Mouse (Mus musculus): Measurements from ENCODE around the gene Fam83g. TPM values are rescaled to one million over a fixed set of nuclear protein-coding genes. Genes with fewer than 3 reads are reported as not detected.

The Fam83g gene
- total and polyA plus RNA-seq, 3 experiments = 0.05 TPM; not detected in 2

- no peaks in the 10 kb centered on the region for H3K36me3 ChIP-seq (replicated peaks)
- H3K4me3 ChIP-seq (ENCODE audit: low read depth, low read length) = no peak within 1 kb of the TSS
- DNase-seq (ENCODE audit: low spot score) (no peak), ATAC-seq (ENCODE audit: extremely low read depth, insufficient number of reproducible peaks, low FRiP score, poor library complexity, severe bottlenecking) (no peak)
- H3K4me1 ChIP-seq (ENCODE audit: insufficient read depth, low read depth, low read length) = no peaks in the 10 kb centered on the region
- TF ChIP-seq TAL1 (conservative IDR thresholded peaks at IDR 0.05; ENCODE audit: low read depth, low read length) (no peak), GATA2 (IDR thresholded peaks at IDR 0.05; ENCODE audit: borderline replicate concordance, low read depth, low read length) (no peak), POLR2AphosphoS5 (IDR thresholded peaks at IDR 0.05; ENCODE audit: insufficient replicate concordance, low read depth, low read length) (no peak), CTCF (IDR thresholded peaks at IDR 0.05; ENCODE audit: low read depth, low read length) (no peak), GATA1 (IDR thresholded peaks at IDR 0.05; ENCODE audit: borderline replicate concordance, low read length) (no peak)
- H3K27me3 ChIP-seq (ENCODE audit: insufficient read depth, low read length) = peaks cover 23% of the 10 kb centered on the region
- H3K9me3 ChIP-seq (replicated peaks) = no peaks in the 10 kb centered on the region
These were observed 36.7 kb downstream of the Fam83g start, which contains the start of gene Slc5a10 for GRCm38 (mm10) chr11:61720636-61721035. Slc5a10 (minus strand) TSS chr11:61720826.

DNA sequence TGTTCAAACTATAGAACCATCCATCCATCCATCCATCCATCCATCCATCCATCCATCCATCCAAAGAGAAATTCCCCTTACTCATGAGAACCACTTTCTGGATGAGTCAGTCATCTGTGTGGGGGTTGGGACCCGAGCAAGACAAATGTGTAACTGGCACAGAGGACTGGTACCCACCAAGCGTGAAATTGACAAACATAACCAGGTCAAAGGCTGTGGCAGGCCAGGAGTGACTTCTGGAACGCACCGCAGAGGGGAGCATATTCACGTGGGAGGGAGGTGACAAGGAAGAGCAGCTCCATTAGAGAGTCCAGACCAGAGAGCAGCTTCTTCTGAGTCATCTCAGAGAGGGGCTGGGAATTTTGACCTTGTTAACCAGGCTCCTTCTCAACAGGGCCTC lies 38.2 kb downstream of the Fam83g start:
- H3K27me3 ChIP-seq (ENCODE audit: insufficient read depth, low read length) = peaks cover 23% of the 10 kb centered on the region
- H3K9me3 ChIP-seq (replicated peaks) = no peaks in the 10 kb centered on the region
- peaks cover 2% of the 10 kb centered on the region for H3K36me3 ChIP-seq (replicated peaks)
- no peak for DNase-seq (ENCODE audit: low spot score)
- H3K4me3 ChIP-seq (ENCODE audit: low read depth, low read length) = no peak overlapping the region
- no peak for TF ChIP-seq GATA2 (IDR thresholded peaks at IDR 0.05; ENCODE audit: borderline replicate concordance, low read depth, low read length)
- TF ChIP-seq CTCF (IDR thresholded peaks at IDR 0.05; ENCODE audit: low read depth, low read length) = no peak
- no peak for TF ChIP-seq TAL1 (conservative IDR thresholded peaks at IDR 0.05; ENCODE audit: low read depth, low read length)
- no peak for TF ChIP-seq GATA1 (IDR thresholded peaks at IDR 0.05; ENCODE audit: borderline replicate concordance, low read length)
- no peak for TF ChIP-seq POLR2AphosphoS5 (IDR thresholded peaks at IDR 0.05; ENCODE audit: insufficient replicate concordance, low read depth, low read length)
- no peaks in the 10 kb centered on the region for H3K4me1 ChIP-seq (ENCODE audit: insufficient read depth, low read depth, low read length)
- ATAC-seq (ENCODE audit: extremely low read depth, insufficient number of reproducible peaks, low FRiP score, poor library complexity, severe bottlenecking) = no peak

DNA sequence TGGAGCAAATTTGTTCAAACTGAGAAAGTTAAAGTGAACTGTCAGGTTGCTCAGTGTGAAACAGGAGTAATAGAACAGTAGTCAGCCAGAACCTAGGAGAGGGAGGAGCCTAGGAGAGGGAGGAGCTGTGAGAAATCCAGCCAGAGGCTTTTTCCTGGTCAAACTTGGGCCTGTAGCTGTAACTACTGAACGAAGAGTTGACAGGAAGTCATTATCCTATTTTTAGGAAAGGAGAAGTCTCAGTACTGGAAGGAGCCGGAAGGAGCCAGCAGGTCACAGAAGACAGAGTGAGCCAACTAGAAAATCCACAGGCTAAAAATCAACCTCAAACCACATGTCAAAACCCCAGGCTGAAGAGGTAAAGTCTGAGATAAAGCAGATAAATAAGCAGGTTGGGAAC lies 44.1 kb downstream of the Fam83g start:
- Histone ChIP-seq H3K36me3 (replicated peaks) (peaks cover 48% of the 10 kb centered on the region), H3K9me3 (replicated peaks) (no peaks in the 10 kb centered on the region), H3K4me3 (ENCODE audit: low read depth, low read length) (no peak overlapping the region), H3K4me1 (ENCODE audit: insufficient read depth, low read depth, low read length) (no peaks in the 10 kb centered on the region), H3K27me3 (ENCODE audit: insufficient read depth, low read length) (no peaks in the 10 kb centered on the region)
- TF ChIP-seq GATA1 (IDR thresholded peaks at IDR 0.05; ENCODE audit: borderline replicate concordance, low read length) (no peak), CTCF (IDR thresholded peaks at IDR 0.05; ENCODE audit: low read depth, low read length) (no peak), TAL1 (conservative IDR thresholded peaks at IDR 0.05; ENCODE audit: low read depth, low read length) (no peak), GATA2 (IDR thresholded peaks at IDR 0.05; ENCODE audit: borderline replicate concordance, low read depth, low read length) (no peak), POLR2AphosphoS5 (IDR thresholded peaks at IDR 0.05; ENCODE audit: insufficient replicate concordance, low read depth, low read length) (no peak)
- ATAC-seq (ENCODE audit: extremely low read depth, insufficient number of reproducible peaks, low FRiP score, poor library complexity, severe bottlenecking) (no peak), DNase-seq (ENCODE audit: low spot score) (no peak)

GRCm38 (mm10) chr11:61732672-61733071 lies 48.8 kb downstream of the Fam83g start:
- no peak for ATAC-seq (ENCODE audit: extremely low read depth, insufficient number of reproducible peaks, low FRiP score, poor library complexity, severe bottlenecking)
- Histone ChIP-seq H3K4me1 (ENCODE audit: insufficient read depth, low read depth, low read length) (no peaks in the 10 kb centered on the region), H3K36me3 (replicated peaks) (peaks cover 74% of the 10 kb centered on the region), H3K4me3 (ENCODE audit: low read depth, low read length) (no peak overlapping the region), H3K9me3 (replicated peaks) (no peaks in the 10 kb centered on the region), H3K27me3 (ENCODE audit: insufficient read depth, low read length) (no peaks in the 10 kb centered on the region)
- no peak for DNase-seq (ENCODE audit: low spot score)
- TF ChIP-seq GATA2 (IDR thresholded peaks at IDR 0.05; ENCODE audit: borderline replicate concordance, low read depth, low read length) (no peak), GATA1 (IDR thresholded peaks at IDR 0.05; ENCODE audit: borderline replicate concordance, low read length) (no peak), CTCF (IDR thresholded peaks at IDR 0.05; ENCODE audit: low read depth, low read length) (no peak), POLR2AphosphoS5 (IDR thresholded peaks at IDR 0.05; ENCODE audit: insufficient replicate concordance, low read depth, low read length) (no peak), TAL1 (conservative IDR thresholded peaks at IDR 0.05; ENCODE audit: low read depth, low read length) (no peak)

GRCm38 (mm10) chr11:61737290-61737689 lies 53.4 kb downstream of the Fam83g start:
- Histone ChIP-seq H3K36me3 (replicated peaks) (peaks cover 76% of the 10 kb centered on the region), H3K4me1 (ENCODE audit: insufficient read depth, low read depth, low read length) (no peaks in the 10 kb centered on the region), H3K9me3 (replicated peaks) (no peaks in the 10 kb centered on the region), H3K4me3 (ENCODE audit: low read depth, low read length) (no peak overlapping the region), H3K27me3 (ENCODE audit: insufficient read depth, low read length) (no peaks in the 10 kb centered on the region)
- TF ChIP-seq GATA2 (IDR thresholded peaks at IDR 0.05; ENCODE audit: borderline replicate concordance, low read depth, low read length) (no peak), TAL1 (conservative IDR thresholded peaks at IDR 0.05; ENCODE audit: low read depth, low read length) (no peak), POLR2AphosphoS5 (IDR thresholded peaks at IDR 0.05; ENCODE audit: insufficient replicate concordance, low read depth, low read length) (no peak), GATA1 (IDR thresholded peaks at IDR 0.05; ENCODE audit: borderline replicate concordance, low read length) (no peak), CTCF (IDR thresholded peaks at IDR 0.05; ENCODE audit: low read depth, low read length) (no peak)
- DNase-seq (ENCODE audit: low spot score) (no peak), ATAC-seq (ENCODE audit: extremely low read depth, insufficient number of reproducible peaks, low FRiP score, poor library complexity, severe bottlenecking) (no peak)

- no peak overlapping the region for H3K4me3 ChIP-seq (ENCODE audit: low read depth, low read length)
- no peaks in the 10 kb centered on the region for H3K9me3 ChIP-seq (replicated peaks)
- H3K27me3 ChIP-seq (ENCODE audit: insufficient read depth, low read length) = no peaks in the 10 kb centered on the region
- H3K4me1 ChIP-seq (ENCODE audit: insufficient read depth, low read depth, low read length) = no peaks in the 10 kb centered on the region
- peaks cover 67% of the 10 kb centered on the region for H3K36me3 ChIP-seq (replicated peaks)
- DNase-seq (ENCODE audit: low spot score) (no peak), ATAC-seq (ENCODE audit: extremely low read depth, insufficient number of reproducible peaks, low FRiP score, poor library complexity, severe bottlenecking) (no peak)
- no peak for TF ChIP-seq CTCF (IDR thresholded peaks at IDR 0.05; ENCODE audit: low read depth, low read length)
- no peak for TF ChIP-seq GATA1 (IDR thresholded peaks at IDR 0.05; ENCODE audit: borderline replicate concordance, low read length)
- no peak for TF ChIP-seq TAL1 (conservative IDR thresholded peaks at IDR 0.05; ENCODE audit: low read depth, low read length)
- no peak for TF ChIP-seq POLR2AphosphoS5 (IDR thresholded peaks at IDR 0.05; ENCODE audit: insufficient replicate concordance, low read depth, low read length)
- no peak for TF ChIP-seq GATA2 (IDR thresholded peaks at IDR 0.05; ENCODE audit: borderline replicate concordance, low read depth, low read length)
These were observed 56.6 kb downstream of the Fam83g start for GRCm38 (mm10) chr11:61740500-61740899.
